ENCODE assay signal across 18 mouse cellular contexts in the genomic region with DNA sequence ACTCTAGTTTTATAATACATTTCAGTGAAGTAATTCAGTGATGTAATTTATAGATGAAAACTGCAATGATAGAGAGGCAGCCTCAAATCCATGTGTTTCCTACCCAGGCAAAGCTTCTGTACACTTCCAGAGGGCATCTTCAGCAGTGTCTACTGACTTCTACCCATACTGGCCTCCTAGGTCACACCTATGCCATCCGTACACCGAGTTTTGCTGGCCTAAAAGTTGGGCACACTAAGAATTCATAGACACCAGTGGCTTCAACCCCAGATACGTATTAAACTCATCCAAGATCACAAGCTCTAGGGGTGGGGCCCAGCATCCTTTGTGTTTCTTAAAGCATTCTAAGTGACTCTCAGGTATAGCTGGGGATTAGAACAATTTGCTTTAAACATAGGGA. TPM values are rescaled to one million over a fixed set of nuclear protein-coding genes. Genes with fewer than 3 reads are reported as not detected.
DNase-seq lines count a peak whose midpoint lies in the region; ATAC-seq lines count a peak whose summit lies in the region.
"Had no signal": no experiment of that assay in that cellular context is flagged by ENCODE, and none has a peak within 500 bp of the region (broad histone marks: within the 10 kb centered on the region; RNA-seq: fewer than 3 reads in every experiment).

No protein-coding gene starts in this region.

- H3K9me3 ChIP-seq in hindbrain, embryonic 10.5 days, result no peaks in the 10 kb centered on the region
- H3K9me3 ChIP-seq in midbrain, embryonic 12.5 days, result no peaks in the 10 kb centered on the region
- H3K9me3 ChIP-seq: limb, embryonic 15.5 days had no signal

- no peak overlapping the region; the same call in 1 of the 2 replicates for H3K9ac ChIP-seq in midbrain, embryonic 12.5 days (replicated peaks)
- H3K9ac ChIP-seq: limb, embryonic 15.5 days; lung, embryonic 14.5 days had no signal

- peak; percentile 37 for DNase-seq in cerebellum, adult 8-10 months
- no peak for DNase-seq in cerebellum, adult 11-12 months
- DNase-seq in brain, adult 2 months (ENCODE audit: low read depth, low spot score), result peak; percentile 21
- no peak for DNase-seq in hindbrain, embryonic 10.5 days (ENCODE audit: low spot score)
- no peak for DNase-seq in layer of hippocampus, adult 11-12 months (ENCODE audit: low spot score)
- no peak for DNase-seq in gastrocnemius, postnatal 10 days
- DNase-seq: heart, adult 18-20 months; heart, postnatal 14 days; kidney, postnatal 36 days; lung, embryonic 14.5 days; right cerebral cortex, postnatal 14 days had no signal

- peaks cover 25% of the 10 kb centered on the region for H3K4me1 ChIP-seq in hindbrain, embryonic 10.5 days (replicated peaks)
- peaks cover 27% of the 10 kb centered on the region; the same call in 1 of the 2 replicates for H3K4me1 ChIP-seq in midbrain, embryonic 12.5 days

- WGBS in hindbrain, embryonic 10.5 days, result 86% methylated on average over 3 of the region's 3 CpGs
- WGBS in midbrain, embryonic 12.5 days, result 88% methylated on average over 3 of the region's 3 CpGs

- peak overlapping the region; percentile 69 for H3K4me3 ChIP-seq in hindbrain, embryonic 10.5 days
- H3K4me3 ChIP-seq in midbrain, embryonic 12.5 days, result peak overlapping the region; percentile 69
- H3K4me3 ChIP-seq: limb, embryonic 15.5 days had no signal

- H3K27ac ChIP-seq in hindbrain, embryonic 10.5 days, result no peak overlapping the region
- H3K27ac ChIP-seq in midbrain, embryonic 12.5 days (replicated peaks), result no peak overlapping the region
- H3K27ac ChIP-seq: limb, embryonic 15.5 days had no signal

- ATAC-seq in midbrain, embryonic 12.5 days (ENCODE audit: low FRiP score, low read depth), result no peak
- no peak for ATAC-seq in megakaryocyte, adult 5-6 weeks (ENCODE audit: poor library complexity, severe bottlenecking)
- ATAC-seq: intestine, embryonic 16.5 days had no signal

- peak overlapping the region; percentile 58 for H3K4me2 ChIP-seq in midbrain, embryonic 12.5 days (replicated peaks)
- H3K4me2 ChIP-seq: limb, embryonic 15.5 days; lung, embryonic 14.5 days had no signal

- H3K27me3 ChIP-seq in hindbrain, embryonic 10.5 days (ENCODE audit: insufficient read depth, poor library complexity, severe bottlenecking), result peaks cover 29% of the 10 kb centered on the region
- peaks cover 10% of the 10 kb centered on the region for H3K27me3 ChIP-seq in midbrain, embryonic 12.5 days

- H3K36me3 ChIP-seq in hindbrain, embryonic 10.5 days, result no peaks in the 10 kb centered on the region
- H3K36me3 ChIP-seq in midbrain, embryonic 12.5 days, result no peaks in the 10 kb centered on the region
- H3K36me3 ChIP-seq: limb, embryonic 15.5 days had no signal

RNA-seq across cellular contexts. Expression of a gene that starts 49.3 kb away (rescaled TPM):
- not detected in 2 replicates for polyA plus RNA-seq in hindbrain, embryonic 10.5 days (2016; fragmentation: Nextera tagmentation; extraction: Ambion mirVana)
- 0.12 TPM in 1 of 2 replicates, not detected in the other for polyA plus RNA-seq in midbrain, embryonic 12.5 days (2016; fragmentation: Nextera tagmentation; extraction: Ambion mirVana)
- total RNA-seq in megakaryocyte, adult 5-6 weeks (2015), result not detected in 2 replicates
- not detected in 2 replicates for total RNA-seq in megakaryocyte, adult 5-6 weeks (2017)
- total RNA-seq in gastrocnemius, postnatal 10 days (2021), result not detected
- total RNA-seq: common myeloid progenitor, adult 5-6 weeks; heart, adult 18-20 months; heart, postnatal 14 days; left cerebral cortex, adult 8-10 months had no signal
- polyA plus RNA-seq: intestine, embryonic 16.5 days; limb, embryonic 15.5 days; lung, embryonic 14.5 days; urinary bladder, adult 2 months had no signal

Comparison
In these comparisons a context has a peak if more than half of its experiments do, and no peak if none do; other contexts are left out.
1. DNase-seq: peak in cerebellum, adult 8-10 months (single experiment) and brain, adult 2 months (single experiment); none in cerebellum, adult 11-12 months (single experiment), hindbrain, embryonic 10.5 days (single experiment), layer of hippocampus, adult 11-12 months (single experiment) and gastrocnemius, postnatal 10 days (single experiment).